ENCODE assay signal across 24 mouse cellular contexts in the genomic region with DNA sequence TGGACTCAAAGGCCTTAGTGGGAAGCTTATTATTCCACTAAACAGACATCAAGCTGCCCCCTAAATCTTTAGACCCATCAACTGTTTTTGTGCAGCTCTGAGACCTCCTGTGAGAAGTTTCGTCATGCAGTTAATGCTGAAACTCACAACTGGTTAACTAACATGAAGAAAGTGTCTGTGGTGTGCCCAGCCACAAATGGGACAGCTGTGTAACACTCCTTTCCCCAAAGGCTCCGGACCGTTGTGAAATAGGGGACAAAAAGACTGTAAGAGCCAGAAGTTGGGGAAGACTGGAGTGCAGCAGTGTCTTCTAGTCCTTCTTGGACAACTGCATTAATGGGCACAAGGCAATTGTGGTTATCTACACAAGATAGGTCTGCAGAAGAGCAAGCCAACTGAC.
"Had no signal": no experiment of that assay in that cellular context is flagged by ENCODE, and none has a peak within 500 bp of the region (broad histone marks: within the 10 kb centered on the region; RNA-seq: fewer than 3 reads in every experiment).

No protein-coding gene starts in this region.

- H3K27ac ChIP-seq: kidney, postnatal 0 days; limb, embryonic 12.5 days; limb, embryonic 15.5 days; liver, embryonic 15.5 days; midbrain, embryonic 10.5 days; midbrain, embryonic 13.5 days; neural tube, embryonic 13.5 days had no signal

- H3K4me3 ChIP-seq: layer of hippocampus, adult 2 months; limb, embryonic 12.5 days; limb, embryonic 15.5 days; liver, embryonic 12.5 days; liver, embryonic 15.5 days; megakaryocyte, embryonic 14.5 days; midbrain, embryonic 10.5 days; midbrain, embryonic 13.5 days; myocyte; neural tube, embryonic 13.5 days had no signal

- H3K9me3 ChIP-seq: limb, embryonic 12.5 days; limb, embryonic 15.5 days; liver, embryonic 12.5 days; liver, embryonic 15.5 days; megakaryocyte, embryonic 14.5 days; midbrain, embryonic 10.5 days; midbrain, embryonic 13.5 days; neural tube, embryonic 13.5 days had no signal

- H3K4me1 ChIP-seq: limb, embryonic 12.5 days; limb, embryonic 15.5 days; liver, embryonic 12.5 days; midbrain, embryonic 10.5 days; midbrain, embryonic 13.5 days; neural tube, embryonic 13.5 days had no signal

- H3K9ac ChIP-seq: limb, embryonic 12.5 days; limb, embryonic 15.5 days; liver, embryonic 12.5 days; liver, embryonic 15.5 days; midbrain, embryonic 13.5 days; neural tube, embryonic 13.5 days had no signal

- DNase-seq: kidney, adult 2 months; kidney, postnatal 25 days; layer of hippocampus, adult 9-11 months; lung, adult 2 months; lung, postnatal 14 days; lung, postnatal 4 days; retina, postnatal 1 day; right cerebral cortex, postnatal 25 days; spleen, adult 18-20 months; thymus, adult 18-20 months; thymus, postnatal 14 days; thymus, postnatal 4 days had no signal

- ATAC-seq: liver, embryonic 12.5 days; midbrain, embryonic 13.5 days; midbrain, embryonic 16.5 days had no signal
